Mouse (Mus musculus): ENCODE data around the gene Vmn1r214.

The Vmn1r214 gene

DNA sequence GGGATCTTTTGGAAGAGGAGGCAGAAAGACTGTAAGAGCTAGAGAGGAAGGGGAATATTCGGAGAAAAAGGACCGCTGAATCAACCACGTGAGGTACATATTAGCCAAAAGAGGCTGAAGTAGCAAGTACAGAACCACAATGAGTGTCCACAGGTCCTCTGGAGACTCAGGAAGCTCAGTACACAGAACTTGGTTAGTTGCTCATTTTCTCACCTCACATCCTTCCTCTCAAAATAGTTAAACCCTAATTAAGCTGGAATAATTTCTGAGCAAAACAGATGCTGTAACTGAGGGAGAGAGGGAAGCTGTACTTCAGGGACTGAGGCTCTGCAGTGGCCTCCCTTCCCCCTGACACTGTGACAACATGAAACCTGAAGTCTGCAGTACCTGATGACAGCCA is at the start of gene Vmn1r214:
Gene Vmn1r214, plus strand, starts transcription at position 301 of the 400 bp plus-strand sequence.
- in situ Hi-C loops (cut with MboI; ENCODE audit: unreplicated experiment in 2 of 2), result no loop called here

DNA sequence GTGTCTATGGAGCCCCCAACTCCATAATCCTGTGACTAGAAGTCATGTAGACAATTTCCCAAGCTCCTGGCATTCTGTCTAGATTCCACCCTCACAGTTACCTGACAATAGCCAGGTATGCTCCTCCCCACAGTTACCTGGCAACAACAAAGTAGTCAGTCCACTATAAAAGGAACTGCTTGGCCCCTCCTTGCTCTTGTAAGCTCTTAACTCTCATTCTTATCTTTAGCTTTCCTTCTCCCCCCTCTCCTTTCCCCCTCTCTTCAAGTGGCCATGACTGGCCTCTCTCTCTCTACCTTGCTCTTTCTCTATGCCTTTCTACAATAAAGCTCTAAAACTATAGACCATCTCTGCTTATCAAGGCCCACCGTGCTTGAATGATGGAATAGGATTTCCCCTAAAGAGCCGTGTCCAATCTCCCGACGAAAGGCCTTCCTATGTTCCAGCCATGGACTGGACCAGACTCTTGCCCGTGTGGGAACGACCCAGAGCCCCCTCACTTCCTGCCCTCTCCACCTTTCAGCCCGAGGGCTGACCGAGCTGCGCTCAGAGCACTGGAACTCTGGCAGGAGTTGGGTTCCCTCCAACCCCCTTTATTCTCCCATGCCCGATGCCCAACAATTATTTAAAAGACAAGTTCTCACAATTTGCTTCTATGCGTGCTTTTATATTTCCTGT is 39.9 kb upstream of the Vmn1r214 start:
- in situ Hi-C loops (cut with MboI; ENCODE audit: unreplicated experiment in 2 of 2), result loop anchor here in 1 of 2 experiments (25.0 kb wide), 1 partner anchor 1103 kb away; no protein-coding TSS in a partner anchor

DNA sequence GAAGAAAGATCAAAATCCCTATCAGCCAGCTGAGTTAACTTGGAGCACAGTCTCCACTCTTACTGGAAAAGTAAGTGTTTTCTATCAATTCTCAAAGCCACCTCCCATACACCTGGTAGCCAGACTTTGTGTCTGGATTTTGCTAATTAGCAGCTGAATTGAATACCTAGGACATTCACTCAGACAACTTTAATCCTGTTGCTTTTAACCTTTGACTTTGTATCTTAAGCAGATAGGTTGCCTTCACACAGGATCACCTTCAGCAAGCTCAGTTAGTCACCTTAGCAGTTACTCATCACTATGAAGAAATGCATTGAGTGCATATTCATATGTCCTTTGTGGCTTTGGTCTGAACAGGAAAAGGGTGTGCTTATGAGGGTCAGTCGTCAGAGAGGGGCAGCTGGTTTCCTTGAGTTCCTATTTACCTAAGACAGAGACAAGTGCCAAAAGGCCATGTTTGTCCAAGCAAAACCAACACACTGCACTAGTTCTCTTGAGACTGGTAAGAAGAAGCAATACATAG is 38.0 kb upstream of the Vmn1r214 start:
- in situ Hi-C loops (cut with MboI; ENCODE audit: unreplicated experiment in 2 of 2), result loop anchor here in 1 of 2 experiments (25.0 kb wide), 1 partner anchor 1105 kb away; no protein-coding TSS in a partner anchor

DNA sequence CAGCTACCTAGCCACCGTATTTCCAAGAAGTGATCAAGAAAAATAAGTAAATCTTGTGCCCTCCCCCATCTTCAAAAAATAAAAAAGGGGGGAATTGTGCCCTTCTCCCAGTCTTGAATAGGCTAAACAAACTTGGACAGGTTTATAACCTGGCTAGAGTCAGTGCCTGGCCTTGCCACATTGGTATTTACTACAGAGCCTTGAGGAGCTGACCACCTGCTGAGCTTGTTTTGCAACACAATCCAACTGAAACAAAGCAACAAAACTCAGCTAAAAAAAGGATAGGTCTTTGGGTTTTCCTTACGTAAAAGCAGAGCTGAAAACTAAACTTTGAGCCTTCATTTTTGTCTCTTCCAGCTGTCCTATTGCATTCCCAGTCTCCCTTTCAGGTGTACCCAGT is 37.5 kb upstream of the Vmn1r214 start:
- in situ Hi-C loops (cut with MboI; ENCODE audit: unreplicated experiment in 2 of 2), result loop anchor here in 1 of 2 experiments (25.0 kb wide), 1 partner anchor 1105 kb away; no protein-coding TSS in a partner anchor

DNA sequence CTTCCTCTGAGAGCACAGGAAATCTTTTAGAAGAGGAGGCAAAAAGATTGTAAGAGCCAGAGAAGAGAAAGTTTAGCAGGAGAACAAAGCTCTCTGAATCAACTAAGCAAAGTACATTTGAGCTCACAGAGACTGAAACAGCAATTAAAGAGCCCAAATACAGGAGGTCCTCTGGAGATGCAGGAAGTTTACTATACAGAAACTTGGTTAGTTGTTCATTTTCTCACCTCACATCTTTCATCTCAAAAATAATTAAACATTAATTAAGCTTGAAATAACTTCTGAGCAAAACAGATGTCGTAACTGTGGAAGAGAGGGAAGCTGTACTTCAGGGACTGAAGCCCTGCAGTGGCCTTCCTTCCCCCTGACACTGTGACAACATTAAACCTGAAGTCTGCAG is 22.9 kb upstream of the Vmn1r214 start, which contains the start of gene Vmn1r213:
Gene Vmn1r213, plus strand, starts transcription at position 301 of the 400 bp plus-strand sequence.
- in situ Hi-C loops (cut with MboI; ENCODE audit: unreplicated experiment in 2 of 2), result no loop called here

DNA sequence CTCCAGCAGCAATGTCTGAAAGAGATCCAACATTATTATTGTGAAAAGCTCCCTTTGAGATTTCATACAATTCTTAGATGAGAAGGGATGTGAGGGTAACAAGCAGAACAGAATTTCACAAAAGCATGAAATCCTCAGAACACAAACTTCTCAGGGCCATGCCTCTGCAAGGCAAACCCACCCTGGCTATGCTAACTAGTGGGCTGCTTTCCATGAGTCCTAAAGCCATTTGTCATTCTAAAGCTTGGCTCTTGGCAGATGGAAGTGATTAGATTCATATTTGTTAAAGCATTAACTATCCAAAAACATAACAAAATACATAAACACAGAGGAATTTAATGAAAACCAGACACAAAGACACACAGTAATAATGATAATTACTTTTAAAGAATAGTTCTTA is 12.1 kb upstream of the Vmn1r214 start:
- in situ Hi-C loops (cut with MboI; ENCODE audit: unreplicated experiment in 2 of 2), result no loop called here

DNA sequence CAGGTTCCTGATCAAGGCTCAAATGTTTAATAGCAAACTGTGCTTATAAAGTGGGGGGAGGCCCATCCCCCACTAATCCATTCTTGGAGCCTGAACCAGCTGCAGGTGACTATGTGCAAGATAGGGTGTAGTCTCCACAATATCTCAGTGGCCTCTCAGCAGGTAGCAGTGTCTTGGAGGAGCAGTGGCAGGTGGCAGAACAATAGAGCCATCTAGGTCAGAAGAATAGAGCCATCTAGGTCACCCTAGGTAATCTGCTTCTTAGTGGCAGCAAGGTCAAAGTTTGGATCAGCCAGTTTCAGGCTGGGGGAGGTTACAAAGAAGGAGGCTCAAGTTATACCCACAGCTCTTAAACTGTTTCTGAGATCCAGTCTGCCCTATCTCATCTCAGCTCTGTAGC is 5.4 kb upstream of the Vmn1r214 start:
- in situ Hi-C loops (cut with MboI; ENCODE audit: unreplicated experiment in 2 of 2), result no loop called here

DNA sequence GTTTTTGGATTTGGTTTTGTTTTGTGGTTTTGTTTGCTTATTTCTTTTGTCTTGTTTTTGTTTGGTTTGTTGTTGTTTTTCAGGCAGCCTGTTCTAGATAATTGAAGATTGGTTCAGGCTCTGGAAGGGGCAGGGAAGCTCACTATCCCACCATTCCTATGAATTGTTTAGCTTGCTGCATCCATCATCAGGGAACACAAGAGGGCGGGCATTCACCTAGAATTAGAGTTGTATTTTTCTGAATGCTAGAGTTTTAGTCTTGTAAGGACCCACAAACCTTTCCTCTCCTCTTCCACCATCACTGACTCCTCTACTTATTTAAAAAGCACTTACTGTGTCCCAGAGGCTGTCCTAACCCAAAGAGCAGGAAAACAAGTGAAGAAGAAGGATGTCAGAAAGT is 27.6 kb downstream of the Vmn1r214 start:
- in situ Hi-C loops (cut with MboI; ENCODE audit: unreplicated experiment in 2 of 2), result no loop called here

DNA sequence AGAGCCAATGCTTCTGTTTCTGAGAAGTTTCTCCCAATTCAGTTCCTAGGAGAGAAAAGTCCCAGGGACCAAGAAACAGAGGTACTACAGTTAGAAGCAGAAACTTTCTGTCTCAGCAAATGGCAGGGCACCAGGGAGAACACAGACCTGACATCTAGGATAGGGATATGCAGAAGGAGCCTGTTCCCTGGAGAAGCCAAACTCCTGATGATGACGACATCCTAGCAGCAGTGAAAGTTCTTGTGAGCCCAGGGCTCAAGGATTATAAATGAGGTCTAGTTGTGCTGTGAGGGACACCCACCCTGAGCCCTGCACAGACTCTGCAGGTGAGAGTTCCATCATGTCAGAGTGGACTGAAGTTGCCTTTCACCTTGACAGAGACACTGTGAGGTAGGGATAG is 37.5 kb downstream of the Vmn1r214 start, which contains the start of gene Vmn1r215:
Gene Vmn1r215, plus strand, starts transcription at position 301 of the 400 bp plus-strand sequence.
- in situ Hi-C loops (cut with MboI; ENCODE audit: unreplicated experiment in 2 of 2), result no loop called here

DNA sequence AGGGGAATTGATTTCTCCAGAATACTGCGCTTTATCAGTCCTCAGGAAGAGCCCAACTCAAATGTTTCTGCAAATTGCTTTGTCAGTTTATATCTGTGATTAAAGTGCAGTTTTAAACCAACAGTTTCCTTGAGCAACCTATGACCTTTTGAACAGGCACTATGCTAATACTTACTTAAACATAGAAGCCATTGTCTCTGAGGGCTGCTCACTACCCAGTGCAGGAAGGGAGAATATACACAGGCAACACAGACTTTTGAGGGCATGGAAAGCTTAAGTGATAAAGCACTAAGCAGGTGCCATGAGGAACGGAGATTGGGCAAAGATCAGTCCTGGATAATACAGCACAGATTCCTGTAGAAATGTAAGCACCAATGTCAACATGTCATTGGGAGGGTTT is 39.1 kb downstream of the Vmn1r214 start:
- in situ Hi-C loops (cut with MboI; ENCODE audit: unreplicated experiment in 2 of 2), result no loop called here
